Mouse (Mus musculus) limb, embryonic 11.5 days (tissue): ENCODE data around the gene Allc. TPM values are rescaled to one million over a fixed set of nuclear protein-coding genes. Genes with fewer than 3 reads are reported as not detected.

Experiments
- ATAC-seq: fragments of 200-750 bp; cut with Nextera tagmentation; 2 replicates; pipeline ENCODE4 v1.8.0; 2017; ENCODE audit warnings: low read depth; ENCODE audit not compliant: insufficient number of reproducible peaks, low FRiP score, low TSS enrichment
- DNase-seq: peaks from one replicate; pipeline ENCODE4 v3.0.0-alpha.2; 2015; ENCODE audit warnings: low spot score
- H3K27ac ChIP-seq: fragments of 300-500 bp; sonication (generic); replicated peaks from 2 replicates; pipeline ENCODE4 v1.5.1; 2014; ENCODE audit warnings: low read depth, mild to moderate bottlenecking, low read length
- H3K27me3 ChIP-seq: fragments of 300-500 bp; sonication (generic); 2 replicates; pipeline ENCODE4 v1.6.1; 2014; ENCODE audit warnings: mild to moderate bottlenecking, low read length, mixed read lengths; ENCODE audit not compliant: control insufficient read depth, insufficient read depth
- H3K36me3 ChIP-seq: fragments of 300-500 bp; sonication (generic); 2 replicates; pipeline ENCODE4 v1.6.1; 2014; ENCODE audit warnings: mild to moderate bottlenecking, low read length, moderate library complexity, mixed read lengths; ENCODE audit not compliant: control insufficient read depth, insufficient read depth
- H3K4me1 ChIP-seq: fragments of 300-500 bp; sonication (generic); 2 replicates; pipeline ENCODE4 v1.6.1; 2014; ENCODE audit warnings: low read length, mixed read lengths; ENCODE audit not compliant: control insufficient read depth, insufficient read depth
- H3K4me2 ChIP-seq: fragments of 300-500 bp; sonication (generic); 2 replicates; pipeline ENCODE4 v1.6.1; 2014; ENCODE audit warnings: low read depth, mild to moderate bottlenecking, moderate library complexity; ENCODE audit not compliant: severe bottlenecking
- H3K4me3 ChIP-seq: fragments of 300-500 bp; sonication (generic); 2 replicates; pipeline ENCODE4 v1.5.1; 2014; ENCODE audit warnings: low read depth, low read length
- H3K9ac ChIP-seq: fragments of 300-500 bp; sonication (generic); 2 replicates; pipeline ENCODE4 v1.6.1; 2014; ENCODE audit warnings: mild to moderate bottlenecking, low read length
- H3K9me3 ChIP-seq: fragments of 300-500 bp; sonication (generic); 2 replicates; pipeline ENCODE4 v1.6.1; 2016; ENCODE audit warnings: low read length; ENCODE audit not compliant: control insufficient read depth
- WGBS: fragments of 180-500 bp; shearing (Covaris S2); extraction: QIAGEN DNeasy Blood & Tissue Kit; methylation state at CpG from one replicate; pipeline ENCODE4 v1.1.7; 2014; 5-methylcytosine and 5-hydroxymethylcytosine counted together
- polyA plus RNA-seq: library from polyadenylated mRNA; unstranded; fragments of >200 nt; fragmentation: Nextera tagmentation; extraction: Ambion mirVana; gene quantifications from 2 replicates; pipeline ENCODE4 v1.2.1, GENCODE M21; 2014

Allc gene
- polyA plus RNA-seq, 1 experiment from 2014 or later: not detected

DNA sequence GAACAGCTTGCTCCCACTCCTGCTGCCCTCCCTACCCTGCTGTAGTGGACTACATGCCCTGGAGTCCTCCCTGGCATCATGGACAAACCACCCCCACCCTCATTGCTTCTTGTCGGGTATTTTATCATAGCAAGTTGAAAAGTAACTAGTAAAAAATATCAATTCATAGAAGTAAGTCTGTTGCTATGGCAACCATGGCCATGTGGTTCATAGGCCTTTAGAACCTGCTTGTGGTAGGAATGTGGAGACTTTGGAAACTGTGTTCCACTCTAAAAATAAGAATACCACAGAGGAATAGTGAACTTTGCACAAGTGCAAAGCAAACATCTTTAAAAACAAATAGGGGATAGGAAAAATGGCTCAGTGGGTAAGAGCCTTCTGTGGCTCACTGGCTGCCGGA is 10.1 kb downstream of the Allc start:
- no peak for DNase-seq
- Histone ChIP-seq H3K4me3 (no peak overlapping the region), H3K27ac (no peak overlapping the region), H3K36me3 (no peaks in the 10 kb centered on the region), H3K4me1 (no peaks in the 10 kb centered on the region), H3K4me2 (no peak overlapping the region), H3K9ac (no peak overlapping the region), H3K27me3 (no peaks in the 10 kb centered on the region), H3K9me3 (no peaks in the 10 kb centered on the region)
- ATAC-seq: no peak
- 90% methylated on average over 2 of the region's 2 CpGs for WGBS

- no peaks in the 10 kb centered on the region for H3K36me3 ChIP-seq
- H3K27me3 ChIP-seq: no peaks in the 10 kb centered on the region
- ATAC-seq (no peak), DNase-seq (no peak)
- WGBS: 64% methylated on average over 15 of the region's 15 CpGs
- no peak within 1 kb of the TSS for H3K9ac ChIP-seq
- H3K9me3 ChIP-seq: no peaks in the 10 kb centered on the region; the same call in 1 of the 2 replicates
- H3K27ac ChIP-seq: no peak within 1 kb of the TSS
- H3K4me3 ChIP-seq: no peak within 1 kb of the TSS
- H3K4me2 ChIP-seq: peak within 1 kb of the TSS; percentile 12; the same call in 1 of the 2 replicates
- H3K4me1 ChIP-seq: no peaks in the 10 kb centered on the region
These were observed 30.0 kb downstream of the Allc start, which contains the start of gene Dcdc2c for GRCm38 (mm10) chr12:28552299-28552698. Gene Dcdc2c, minus strand, starts transcription at chr12:28552399.

DNA sequence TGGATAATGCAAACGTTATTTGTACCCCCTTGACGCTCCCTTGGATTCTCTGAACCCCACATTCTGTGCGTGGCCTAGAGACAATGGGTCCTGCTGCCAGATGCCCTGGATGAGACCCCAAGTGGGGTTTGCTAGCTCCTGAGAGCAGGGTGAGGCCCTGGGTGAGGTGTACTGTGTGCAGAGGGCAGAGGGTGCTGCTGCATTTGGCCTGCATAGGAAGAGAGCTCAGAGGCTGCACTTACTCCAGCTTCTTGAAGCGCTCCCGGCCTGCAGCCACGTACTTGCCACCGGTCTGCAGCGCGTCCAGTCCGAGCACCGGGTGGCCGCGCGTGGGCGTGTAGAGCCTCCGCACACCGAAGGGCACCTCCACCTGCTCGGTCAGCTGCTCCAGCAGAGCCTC is 30.5 kb downstream of the Allc start:
- no peaks in the 10 kb centered on the region for H3K4me1 ChIP-seq

GRCm38 (mm10) chr12:28548887-28549286 is 33.4 kb downstream of the Allc start:
- WGBS: 65% methylated on average over 4 of the region's 4 CpGs
- ATAC-seq (no peak), DNase-seq (no peak)
- no peaks in the 10 kb centered on the region for H3K27me3 ChIP-seq
- no peaks in the 10 kb centered on the region for H3K36me3 ChIP-seq
- H3K4me2 ChIP-seq: no peak overlapping the region
- no peak overlapping the region for H3K4me3 ChIP-seq
- H3K9me3 ChIP-seq: no peaks in the 10 kb centered on the region; the same call in 1 of the 2 replicates
- H3K27ac ChIP-seq: no peak overlapping the region
- no peak overlapping the region for H3K9ac ChIP-seq
- no peaks in the 10 kb centered on the region for H3K4me1 ChIP-seq

More for the DNA sequence above, 30.5 kb downstream of the Allc start:
- Histone ChIP-seq H3K27ac (no peak overlapping the region), H3K27me3 (no peaks in the 10 kb centered on the region), H3K9ac (no peak overlapping the region), H3K4me3 (no peak overlapping the region), H3K36me3 (no peaks in the 10 kb centered on the region), H3K9me3 (no peaks in the 10 kb centered on the region; the same call in 1 of the 2 replicates), H3K4me2 (peak overlapping the region; percentile 12; the same call in 1 of the 2 replicates)
- DNase-seq (no peak), ATAC-seq (no peak)
- 61% methylated on average over 18 of the region's 18 CpGs for WGBS

DNA sequence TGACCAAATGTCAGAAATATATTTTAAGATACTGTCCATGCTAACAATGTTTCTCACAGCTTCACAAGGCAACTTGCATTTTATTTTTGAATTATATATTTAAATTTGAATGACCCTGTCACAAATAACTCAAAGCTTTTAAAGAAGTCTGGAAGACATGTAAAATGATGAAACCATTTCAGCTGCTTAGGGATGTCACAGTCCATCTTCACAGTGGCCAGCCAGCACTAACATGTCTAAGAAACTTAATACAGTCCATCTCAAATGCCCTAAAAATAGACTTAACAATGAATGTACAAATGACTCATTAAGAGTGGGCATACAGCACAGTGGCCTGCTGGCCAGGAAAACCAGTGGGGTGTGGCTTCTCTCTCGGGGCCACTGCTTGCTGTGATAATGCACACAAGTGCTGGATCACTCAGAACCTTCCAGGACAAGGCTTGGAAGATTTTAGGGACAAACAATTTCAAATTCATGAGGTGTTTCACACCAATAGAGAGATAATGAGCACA is 68.0 kb downstream of the Allc start:
- H3K4me2 ChIP-seq: no peak overlapping the region
- 54% methylated on average over 1 of the region's 1 CpGs for WGBS
- H3K9ac ChIP-seq: no peak overlapping the region
- no peaks in the 10 kb centered on the region for H3K27me3 ChIP-seq
- no peak for ATAC-seq
- H3K4me1 ChIP-seq: no peaks in the 10 kb centered on the region
- no peaks in the 10 kb centered on the region for H3K9me3 ChIP-seq
- DNase-seq: no peak
- H3K4me3 ChIP-seq: no peak overlapping the region
- no peaks in the 10 kb centered on the region for H3K36me3 ChIP-seq
- no peak overlapping the region for H3K27ac ChIP-seq

- peak; percentile 24 for DNase-seq
- Histone ChIP-seq H3K4me3 (no peak overlapping the region), H3K9ac (no peak overlapping the region), H3K4me2 (no peak overlapping the region), H3K36me3 (no peaks in the 10 kb centered on the region), H3K9me3 (no peaks in the 10 kb centered on the region), H3K4me1 (no peaks in the 10 kb centered on the region), H3K27ac (no peak overlapping the region), H3K27me3 (no peaks in the 10 kb centered on the region)
- ATAC-seq: no peak
- WGBS: 25% methylated on average over 5 of the region's 5 CpGs
These were observed 72.5 kb downstream of the Allc start for GRCm38 (mm10) chr12:28509699-28510280.

Other genes with a start within 250 kb of the Allc start
- gene Dcdc2c, start 30.1 kb downstream of the Allc start, polyA plus RNA-seq: not detected in 2 replicates
- 0.21 and 0.24 TPM in 2 replicates for gene Colec11, start 40.9 kb upstream of the Allc start, polyA plus RNA-seq
- 822 and 864 TPM in 2 replicates for gene Rps7, start 53.4 kb upstream of the Allc start, polyA plus RNA-seq
- gene Rnaseh1, start 67.1 kb upstream of the Allc start, polyA plus RNA-seq: 32.5 and 33.7 TPM in 2 replicates
- gene Adi1, start 92.7 kb upstream of the Allc start, polyA plus RNA-seq: 71.1 and 72.1 TPM in 2 replicates
- gene Trappc12, start 167.9 kb upstream of the Allc start, polyA plus RNA-seq: 37.6 and 42.5 TPM in 2 replicates
- 30.9 and 37.7 TPM in 2 replicates for gene Eipr1, start 169.3 kb upstream of the Allc start, polyA plus RNA-seq